Mouse (Mus musculus) heart, embryonic 11.5 days (tissue): ENCODE data around the gene Znrf2. TPM values are rescaled to one million over a fixed set of nuclear protein-coding genes. Genes with fewer than 3 reads are reported as not detected.

Experiments used
- ATAC-seq: fragments of 200-750 bp; cut with Nextera tagmentation; replicated peaks from 2 replicates; pipeline ENCODE4 v1.8.0; 2017; ENCODE audit warnings: moderate library complexity; ENCODE audit not compliant: insufficient number of reproducible peaks, low FRiP score, low TSS enrichment
- H3K27ac ChIP-seq: fragments of 300-500 bp; sonication (generic); 2 replicates; pipeline ENCODE4 v1.5.1; 2014; ENCODE audit warnings: mild to moderate bottlenecking, low read depth, low read length
- H3K27me3 ChIP-seq: fragments of 300-500 bp; sonication (generic); 2 replicates; pipeline ENCODE4 v1.6.1; 2014; ENCODE audit warnings: mild to moderate bottlenecking, low read length, mixed read lengths; ENCODE audit not compliant: control insufficient read depth, insufficient read depth
- H3K36me3 ChIP-seq: fragments of 300-500 bp; sonication (generic); 2 replicates; pipeline ENCODE4 v1.6.1; 2014; ENCODE audit warnings: mild to moderate bottlenecking, low read length, moderate library complexity, mixed read lengths; ENCODE audit not compliant: control insufficient read depth, insufficient read depth
- H3K4me1 ChIP-seq: fragments of 300-500 bp; sonication (generic); 2 replicates; pipeline ENCODE4 v1.6.1; 2014; ENCODE audit warnings: low read length; ENCODE audit not compliant: control insufficient read depth, insufficient read depth
- H3K4me2 ChIP-seq: fragments of 300-500 bp; sonication (generic); 2 replicates; pipeline ENCODE4 v1.6.1; 2014; ENCODE audit warnings: mild to moderate bottlenecking, moderate library complexity
- H3K4me3 ChIP-seq: fragments of 300-500 bp; sonication (generic); 2 replicates; pipeline ENCODE4 v1.5.1; 2014; ENCODE audit warnings: low read depth, low read length
- H3K9ac ChIP-seq: fragments of 300-500 bp; sonication (generic); 2 replicates; pipeline ENCODE4 v1.6.1; 2014; ENCODE audit warnings: mild to moderate bottlenecking, low read depth, low read length, moderate library complexity
- H3K9me3 ChIP-seq: fragments of 300-500 bp; sonication (generic); replicated peaks from 2 replicates; pipeline ENCODE4 v1.6.1; 2016; ENCODE audit warnings: low read length; ENCODE audit not compliant: control insufficient read depth
- WGBS: fragments of 180-500 bp; shearing (Covaris S2); extraction: QIAGEN DNeasy Blood & Tissue Kit; methylation state at CpG from one replicate; pipeline ENCODE4 v1.1.7; 2014; ENCODE audit not compliant: insufficient replicate concordance; 5-methylcytosine and 5-hydroxymethylcytosine counted together
- polyA plus RNA-seq: library from polyadenylated mRNA; unstranded; fragments of >200 nt; fragmentation: Nextera tagmentation; extraction: Ambion mirVana; gene quantifications from 2 replicates; pipeline ENCODE4 v1.2.1, GENCODE M21; 2014

Znrf2 gene
- polyA plus RNA-seq, 1 experiment from 2014 or later, result 3.2 TPM

DNA sequence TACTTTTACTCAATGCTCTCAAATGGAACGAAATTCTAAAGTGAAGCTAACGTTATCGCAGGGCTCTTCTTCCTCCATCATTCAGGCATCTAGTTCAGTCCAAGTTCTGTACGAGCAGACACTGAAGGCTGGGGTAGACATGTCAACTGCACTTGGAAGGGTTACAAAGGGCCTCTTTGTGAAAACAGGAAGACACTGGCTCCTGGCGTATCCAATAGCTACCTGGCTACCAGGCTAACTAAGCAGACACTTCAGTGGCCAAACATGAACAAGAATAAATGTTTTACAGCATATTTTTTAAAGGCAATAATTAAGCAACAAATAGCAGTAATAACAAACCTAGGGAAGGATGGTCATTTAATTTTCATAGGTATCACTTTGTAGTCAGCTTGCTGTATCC lies 21.7 kb upstream of the Znrf2 start:
- no peak for ATAC-seq
- Histone ChIP-seq H3K36me3 (no peaks in the 10 kb centered on the region), H3K4me3 (no peak overlapping the region), H3K9ac (no peak overlapping the region), H3K27ac (no peak overlapping the region), H3K4me1 (no peaks in the 10 kb centered on the region), H3K4me2 (no peak overlapping the region), H3K9me3 (no peaks in the 10 kb centered on the region), H3K27me3 (no peaks in the 10 kb centered on the region)
- 76% methylated on average over 5 of the region's 5 CpGs for WGBS

DNA sequence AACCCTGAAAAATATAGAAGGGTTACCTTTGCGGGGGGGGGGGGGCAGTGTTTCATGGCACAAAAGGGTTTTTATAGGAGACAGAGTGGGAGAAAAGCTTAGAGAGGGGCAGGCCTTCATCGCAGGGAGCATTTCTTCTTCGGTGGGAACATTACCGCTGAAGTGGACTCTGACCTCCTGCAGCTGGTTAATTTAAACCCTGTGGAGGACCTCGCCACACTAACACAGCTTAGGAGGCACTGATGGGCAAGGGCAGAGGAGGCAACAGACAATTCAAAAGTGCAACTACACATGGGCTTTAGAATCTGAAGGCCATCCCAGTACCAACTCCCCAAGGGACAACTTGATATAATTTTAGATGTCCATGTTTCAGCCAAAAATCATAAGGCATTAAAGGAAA lies 20.7 kb upstream of the Znrf2 start:
- no peak overlapping the region for H3K4me3 ChIP-seq
- no peaks in the 10 kb centered on the region for H3K9me3 ChIP-seq
- WGBS, result 77% methylated on average over 5 of the region's 5 CpGs
- ATAC-seq, result no peak
- no peak overlapping the region for H3K4me2 ChIP-seq
- H3K9ac ChIP-seq, result no peak overlapping the region
- H3K36me3 ChIP-seq, result no peaks in the 10 kb centered on the region
- no peak overlapping the region for H3K27ac ChIP-seq
- no peaks in the 10 kb centered on the region for H3K27me3 ChIP-seq
- no peaks in the 10 kb centered on the region for H3K4me1 ChIP-seq

DNA sequence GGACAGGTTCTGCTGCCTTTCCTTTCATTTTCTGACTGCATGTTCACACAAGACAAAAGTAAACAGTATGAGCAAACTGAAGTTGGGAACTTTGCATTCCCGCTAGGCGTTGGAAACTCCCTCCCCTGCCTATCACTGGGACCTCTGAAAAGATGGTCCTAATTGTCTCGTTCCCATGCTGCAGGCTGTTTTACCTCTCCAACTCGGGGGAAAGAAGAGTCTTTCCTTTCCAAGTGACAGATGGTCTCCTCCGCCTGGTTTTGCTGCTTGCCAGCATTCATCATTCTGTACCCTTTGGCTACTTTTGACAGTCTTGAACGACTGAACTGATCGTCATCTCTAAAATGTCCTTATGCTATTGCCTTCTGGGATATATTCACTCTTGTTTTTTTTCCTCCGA lies 14.4 kb upstream of the Znrf2 start:
- Histone ChIP-seq H3K4me1 (no peaks in the 10 kb centered on the region), H3K27me3 (no peaks in the 10 kb centered on the region), H3K36me3 (no peaks in the 10 kb centered on the region), H3K9ac (no peak overlapping the region), H3K4me2 (no peak overlapping the region), H3K27ac (no peak overlapping the region), H3K9me3 (no peaks in the 10 kb centered on the region), H3K4me3 (no peak overlapping the region)
- ATAC-seq, result no peak
- 67% methylated on average over 8 of the region's 8 CpGs for WGBS

DNA sequence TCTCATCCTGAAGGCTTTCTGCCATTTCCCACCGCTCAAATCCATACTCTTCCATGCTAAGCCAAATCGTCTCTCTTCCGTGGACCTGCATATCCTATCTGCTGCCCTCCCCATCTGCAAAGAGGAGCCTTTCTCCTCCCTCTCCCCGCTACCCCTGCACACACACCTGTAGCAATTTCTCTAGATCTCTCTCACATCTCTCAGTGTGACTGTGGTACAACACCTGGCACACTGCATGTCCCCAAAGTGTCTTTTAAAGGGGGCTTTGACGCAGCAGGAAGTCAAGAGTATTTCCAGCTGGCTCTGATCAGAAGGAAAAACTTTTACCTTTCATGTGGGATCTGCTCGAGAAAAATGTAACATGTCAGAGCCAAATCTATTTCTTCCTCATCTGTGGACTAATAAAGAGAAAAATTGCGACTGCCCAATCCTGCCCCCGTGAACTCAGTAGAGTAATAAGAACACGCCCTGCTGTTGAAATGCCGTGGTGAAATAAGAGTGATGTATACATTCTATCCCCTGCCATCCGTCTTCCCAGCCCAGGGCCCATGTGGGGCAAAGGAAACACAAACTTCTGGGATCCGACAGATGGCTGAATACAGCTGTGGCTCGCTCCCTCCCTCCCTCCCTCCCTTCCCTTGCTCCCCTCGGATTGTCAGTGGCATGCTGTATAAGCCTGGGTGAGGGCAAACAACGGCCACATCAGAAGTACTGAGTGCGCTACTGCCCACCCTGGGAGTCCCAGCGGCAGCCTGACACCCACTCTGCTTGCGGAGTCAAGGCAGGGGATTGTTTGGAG lies 12.5 kb upstream of the Znrf2 start:
- H3K27ac ChIP-seq, result no peak overlapping the region
- H3K9me3 ChIP-seq, result no peaks in the 10 kb centered on the region
- H3K4me1 ChIP-seq, result no peaks in the 10 kb centered on the region
- no peaks in the 10 kb centered on the region for H3K36me3 ChIP-seq
- no peak overlapping the region for H3K9ac ChIP-seq
- no peak for ATAC-seq
- no peaks in the 10 kb centered on the region for H3K27me3 ChIP-seq
- 53% methylated on average over 18 of the region's 18 CpGs for WGBS
- no peak overlapping the region for H3K4me2 ChIP-seq
- H3K4me3 ChIP-seq, result no peak overlapping the region

DNA sequence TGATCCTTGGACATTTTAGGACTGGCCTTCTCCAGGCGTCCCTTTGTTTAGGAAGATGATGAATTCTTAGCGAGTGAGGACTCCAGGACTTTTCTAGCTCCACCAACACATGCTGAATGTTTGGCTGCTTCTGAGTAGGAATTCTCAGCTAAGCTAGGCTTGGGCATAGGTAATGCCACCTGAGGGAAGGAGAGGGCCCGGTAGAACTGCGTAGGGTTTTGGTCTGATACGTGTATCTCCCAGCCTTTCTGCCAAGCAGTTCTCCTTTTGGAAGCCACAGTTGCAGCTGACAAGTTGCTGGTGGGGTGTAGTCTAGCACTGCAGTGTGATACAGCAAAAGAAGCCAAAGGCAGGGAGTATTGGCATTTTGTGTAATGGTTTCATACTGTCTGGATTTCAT lies 10.9 kb upstream of the Znrf2 start:
- H3K4me1 ChIP-seq, result 0 out of 2 replicates have a peak, but pooled peaks cover 3% of the 10 kb centered on the region
- H3K9me3 ChIP-seq, result no peaks in the 10 kb centered on the region
- no peaks in the 10 kb centered on the region for H3K36me3 ChIP-seq
- H3K27ac ChIP-seq, result no peak overlapping the region
- no peaks in the 10 kb centered on the region for H3K27me3 ChIP-seq
- H3K9ac ChIP-seq, result no peak overlapping the region
- 82% methylated on average over 5 of the region's 5 CpGs for WGBS
- ATAC-seq, result no peak
- no peak overlapping the region for H3K4me2 ChIP-seq
- no peak overlapping the region for H3K4me3 ChIP-seq

DNA sequence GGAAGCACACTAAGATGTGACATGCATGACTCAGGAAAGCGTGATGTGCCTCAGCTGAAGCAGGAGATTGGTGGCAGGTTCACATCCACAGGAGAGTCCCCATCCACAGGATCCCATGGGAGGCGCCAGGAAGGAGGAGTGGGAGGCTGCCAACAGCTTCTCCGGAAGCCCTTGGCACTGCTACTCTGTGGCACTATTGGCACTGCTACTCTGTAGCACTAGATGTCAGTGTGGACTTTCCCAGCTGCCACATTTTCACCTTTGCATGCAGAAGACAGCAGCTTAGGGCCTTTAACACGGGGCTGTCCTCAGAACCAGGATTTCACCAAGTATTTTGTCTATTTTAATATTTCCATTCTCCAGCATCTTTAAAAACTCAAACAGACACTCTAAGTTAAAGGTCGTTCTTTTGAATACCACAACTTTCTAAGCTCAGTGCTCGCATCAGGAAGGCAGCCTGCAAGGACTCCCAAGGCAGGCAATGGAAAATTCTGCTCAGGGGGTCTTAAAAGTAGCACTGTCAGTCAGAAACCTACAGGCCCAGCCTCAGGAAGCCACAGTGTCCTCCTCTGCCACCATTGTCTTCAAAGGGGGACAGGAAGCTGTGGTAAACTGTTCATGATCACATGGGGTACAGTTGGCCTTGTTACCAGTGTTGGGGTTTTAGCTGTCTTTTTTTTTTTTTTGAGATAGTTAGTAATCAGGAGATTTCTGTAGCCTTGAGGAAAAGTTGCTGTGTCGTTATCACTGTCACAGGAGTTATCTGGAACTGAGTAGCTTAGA lies 7.0 kb upstream of the Znrf2 start:
- 0 out of 2 replicates have a peak, but pooled peaks have one; percentile 18 for ATAC-seq
- WGBS, result 57% methylated on average over 7 of the region's 7 CpGs
- H3K27me3 ChIP-seq, result no peaks in the 10 kb centered on the region
- no peaks in the 10 kb centered on the region for H3K9me3 ChIP-seq
- no peak overlapping the region for H3K9ac ChIP-seq
- H3K36me3 ChIP-seq, result no peaks in the 10 kb centered on the region
- 0 out of 2 replicates have a peak, but pooled peaks cover 3% of the 10 kb centered on the region for H3K4me1 ChIP-seq
- no peak overlapping the region for H3K4me3 ChIP-seq
- H3K4me2 ChIP-seq, result no peak overlapping the region
- H3K27ac ChIP-seq, result no peak overlapping the region

DNA sequence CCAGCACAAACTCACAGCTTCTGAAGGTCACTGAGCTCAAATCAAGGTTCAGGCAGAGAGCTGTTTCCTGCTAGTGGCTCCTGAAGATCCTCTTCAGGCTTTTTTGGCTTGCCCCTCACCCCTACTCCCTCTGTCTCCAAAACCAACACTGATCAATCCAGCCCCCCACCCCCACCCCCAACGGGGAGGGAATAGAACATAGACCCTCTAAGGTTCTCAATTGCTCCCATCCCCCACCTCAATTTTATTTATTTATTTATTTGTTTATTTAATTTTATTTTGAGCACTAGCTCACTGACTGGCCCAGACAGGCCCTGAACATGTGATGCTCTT lies 6.4 kb upstream of the Znrf2 start:
- Histone ChIP-seq H3K27me3 (no peaks in the 10 kb centered on the region), H3K9me3 (no peaks in the 10 kb centered on the region), H3K27ac (no peak overlapping the region), H3K9ac (no peak overlapping the region), H3K4me1 (0 out of 2 replicates have a peak, but pooled peaks cover 3% of the 10 kb centered on the region), H3K4me2 (no peak overlapping the region), H3K4me3 (no peak overlapping the region), H3K36me3 (no peaks in the 10 kb centered on the region)
- WGBS, result 73% methylated on average over 1 of the region's 1 CpGs
- ATAC-seq, result no peak

DNA sequence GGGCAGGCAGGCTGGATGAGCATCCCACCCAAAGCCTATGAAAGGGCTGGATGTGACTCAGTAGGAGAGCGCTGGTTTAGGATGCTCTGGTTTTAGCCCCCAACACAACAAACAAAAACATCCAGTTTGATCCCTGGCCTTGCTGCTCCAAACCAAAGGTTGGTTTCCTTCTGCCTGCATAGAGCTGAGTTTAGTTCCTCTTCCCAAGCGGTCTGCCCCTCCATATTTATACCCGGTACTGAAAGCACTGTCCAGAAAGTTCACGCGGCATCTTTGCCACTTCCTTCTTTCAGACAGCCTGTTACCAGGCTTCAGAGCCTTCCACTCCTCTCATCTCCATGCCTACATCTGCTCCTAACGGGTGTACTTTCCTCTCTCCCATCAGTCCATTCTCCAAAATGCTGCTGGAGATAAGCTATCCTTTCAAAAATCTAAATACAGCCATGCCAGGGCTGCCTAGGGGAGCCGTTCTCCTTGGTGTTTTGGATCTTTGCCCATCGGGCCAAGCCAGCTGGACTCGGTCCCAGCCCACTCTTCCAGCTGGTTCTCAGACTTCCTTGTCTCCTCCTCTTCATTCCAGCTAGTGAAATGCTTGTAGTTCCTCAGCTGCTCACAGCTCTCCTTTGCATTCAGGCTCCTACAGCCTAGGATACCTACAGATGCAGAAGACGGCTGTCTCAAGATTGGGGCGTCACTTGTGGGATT lies 5.0 kb upstream of the Znrf2 start:
- Histone ChIP-seq H3K4me3 (no peak overlapping the region), H3K9ac (no peak overlapping the region), H3K4me1 (0 out of 2 replicates have a peak, but pooled peaks cover 3% of the 10 kb centered on the region), H3K9me3 (no peaks in the 10 kb centered on the region), H3K27ac (no peak overlapping the region), H3K4me2 (no peak overlapping the region), H3K36me3 (no peaks in the 10 kb centered on the region), H3K27me3 (no peaks in the 10 kb centered on the region)
- WGBS, result 75% methylated on average over 11 of the region's 11 CpGs
- no peak for ATAC-seq
